Mouse (Mus musculus) myocyte (in vitro differentiated cells): ENCODE results near the gene Tbc1d17.

Experiments
- E2F4 ChIP-seq: IDR thresholded peaks from one replicate; pipeline ENCODE4 v1.6.1; 2011; ENCODE audit warnings: mild to moderate bottlenecking, control low read depth, moderate library complexity; ENCODE audit not compliant: insufficient read depth
- MYOD1 ChIP-seq, 3 experiments: IDR thresholded peaks; one replicate each; pipeline ENCODE4 v1.6.1; 2011; ENCODE audit warnings: control low read depth in 2 of 3, low read depth in 2 of 3, mild to moderate bottlenecking in 2 of 3, moderate library complexity in 1 of 3; ENCODE audit not compliant: insufficient read length in 2 of 3, control insufficient read depth in 1 of 3
- MYOG ChIP-seq, 3 experiments: IDR thresholded peaks; one replicate each; pipeline ENCODE4 v1.6.1; 2011; ENCODE audit warnings: control low read depth in 2 of 3, low read depth in 2 of 3, mild to moderate bottlenecking in 2 of 3; ENCODE audit not compliant: insufficient read length in 2 of 3, control insufficient read depth in 1 of 3, insufficient read depth in 1 of 3
- POLR2A ChIP-seq: IDR thresholded peaks from one replicate; pipeline ENCODE4 v1.6.1; 2011; ENCODE audit warnings: low read depth, mild to moderate bottlenecking, control low read depth, moderate library complexity; ENCODE audit not compliant: insufficient read length
- POLR2AphosphoS2 ChIP-seq: IDR thresholded peaks from one replicate; pipeline ENCODE4 v1.6.1; 2011; ENCODE audit warnings: low read depth, control low read depth; ENCODE audit not compliant: insufficient read length
- REST ChIP-seq: IDR thresholded peaks from one replicate; pipeline ENCODE4 v1.6.1; 2011; ENCODE audit warnings: mild to moderate bottlenecking, control low read depth, moderate library complexity; ENCODE audit not compliant: insufficient read depth, insufficient read length
- TCF12 ChIP-seq: IDR thresholded peaks from one replicate; pipeline ENCODE4 v1.6.1; 2011; ENCODE audit warnings: mild to moderate bottlenecking, control low read depth; ENCODE audit not compliant: poor library complexity, insufficient read depth, severe bottlenecking

DNA sequence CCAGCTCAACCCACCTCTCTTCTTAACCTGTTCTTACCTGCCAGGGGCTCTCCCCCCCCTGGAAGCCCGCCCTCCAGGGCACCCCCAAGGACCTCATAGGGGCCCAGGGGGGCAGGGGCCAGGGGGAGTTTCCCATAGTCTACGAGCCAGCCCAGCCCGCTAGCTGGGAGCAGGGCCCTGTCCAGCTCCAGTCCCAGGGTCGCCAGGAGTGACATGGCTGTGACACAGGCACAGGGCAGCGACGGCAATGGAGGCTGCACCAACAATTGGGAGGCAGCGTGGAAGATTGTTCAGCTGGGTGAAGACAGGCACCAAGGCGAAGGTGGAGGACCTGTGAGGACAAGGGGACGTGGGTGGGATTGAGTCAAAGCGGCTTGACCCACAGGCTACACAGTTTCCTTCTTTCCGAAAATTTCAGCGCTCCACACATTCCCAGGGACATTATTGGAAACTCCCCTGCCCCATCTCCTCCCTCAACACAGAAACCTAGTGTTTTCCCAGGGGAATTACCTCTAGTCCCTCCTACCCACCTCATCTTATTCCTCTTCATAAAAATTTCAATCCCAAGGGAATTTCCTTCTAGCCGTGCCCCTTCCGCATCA lies 33.8 kb downstream of the Tbc1d17 start:
- TF ChIP-seq POLR2AphosphoS2, result peak; percentile 77
- no peak for TF ChIP-seq E2F4
- no peak for TF ChIP-seq REST
- TF ChIP-seq TCF12, result no peak
- TF ChIP-seq MYOG (IDR thresholded peaks at IDR 0.05; ENCODE audit: control insufficient read depth in 1 of 3, insufficient read depth in 1 of 3, insufficient read length in 2 of 3, low read depth in 2 of 3), result no peak
- peak; percentile 45 for TF ChIP-seq POLR2A
- TF ChIP-seq MYOD1 (IDR thresholded peaks at IDR 0.05; ENCODE audit: control insufficient read depth in 1 of 3, insufficient read length in 2 of 3, low read depth in 2 of 3), result no peak
